Mouse (Mus musculus): ENCODE measurements around the gene Morn4. TPM values are rescaled to one million over a fixed set of nuclear protein-coding genes. Genes with fewer than 3 reads are reported as not detected.
"Not testable (repeated sequence)": the region's sequence is repeated elsewhere in the genome, so short reads cannot be mapped to it uniquely, and the experiment has no call there.

The Morn4 gene
- total RNA-seq, 2 experiments from 2014 or later: 71.3 TPM

- DNase-seq (ENCODE audit: low spot score in 2 of 2): peak; percentile 21 to 66
Observed at GRCm38 (mm10) chr19:42089103-42089747, 3.1 kb upstream of the Morn4 start.

GRCm38 (mm10) chr19:42085690-42086089 is 467 bp downstream of the Morn4 start:
- no peak for DNase-seq (ENCODE audit: low spot score in 2 of 2)

- not testable (repeated sequence) for DNase-seq (ENCODE audit: low spot score in 2 of 2)
Observed at GRCm38 (mm10) chr19:42081613-42082012, 4.5 kb downstream of the Morn4 start.

GRCm38 (mm10) chr19:42080469-42080868 is 5.7 kb downstream of the Morn4 start:
- DNase-seq (ENCODE audit: low spot score in 2 of 2): no peak

- no peak for DNase-seq (ENCODE audit: low spot score in 2 of 2)
Observed at GRCm38 (mm10) chr19:42079950-42080349, 6.2 kb downstream of the Morn4 start.

- no peak for DNase-seq (ENCODE audit: low spot score in 2 of 2)
Observed at GRCm38 (mm10) chr19:42079006-42079405, 7.2 kb downstream of the Morn4 start.

- no peak for DNase-seq (ENCODE audit: low spot score in 2 of 2)
Observed at GRCm38 (mm10) chr19:42078566-42078965, 7.6 kb downstream of the Morn4 start.

- DNase-seq (ENCODE audit: low spot score in 2 of 2): no peak
Observed at GRCm38 (mm10) chr19:42075992-42076391, 10.2 kb downstream of the Morn4 start.

- no peak for DNase-seq (ENCODE audit: low spot score in 2 of 2)
Observed at GRCm38 (mm10) chr19:42075051-42075450, 11.1 kb downstream of the Morn4 start.

GRCm38 (mm10) chr19:42072802-42073201 is 13.4 kb downstream of the Morn4 start:
- no peak for DNase-seq (ENCODE audit: low spot score in 2 of 2)

GRCm38 (mm10) chr19:42071886-42072608 is 14.1 kb downstream of the Morn4 start:
- no peak for DNase-seq (ENCODE audit: low spot score in 2 of 2)

- DNase-seq (ENCODE audit: low spot score in 2 of 2): peak in 1 of 2 experiments; percentile 22
Observed at GRCm38 (mm10) chr19:42071221-42071620, 14.9 kb downstream of the Morn4 start.

- peak in 1 of 2 experiments; percentile 45 for DNase-seq (ENCODE audit: low spot score in 2 of 2)
Observed at GRCm38 (mm10) chr19:42069241-42069525, 17.0 kb downstream of the Morn4 start.

GRCm38 (mm10) chr19:42068441-42069240 is 17.5 kb downstream of the Morn4 start:
- DNase-seq (ENCODE audit: low spot score in 2 of 2): no peak

- DNase-seq (ENCODE audit: low spot score in 2 of 2): no peak
Observed at GRCm38 (mm10) chr19:42061443-42061842, 24.7 kb downstream of the Morn4 start.

GRCm38 (mm10) chr19:42058426-42058825 is 27.7 kb downstream of the Morn4 start:
- no peak for DNase-seq (ENCODE audit: low spot score in 2 of 2)

- no peak for DNase-seq (ENCODE audit: low spot score in 2 of 2)
Observed at GRCm38 (mm10) chr19:42056719-42057409, 29.3 kb downstream of the Morn4 start.

GRCm38 (mm10) chr19:42055881-42056280 is 30.3 kb downstream of the Morn4 start:
- no peak for DNase-seq (ENCODE audit: low spot score in 2 of 2)

GRCm38 (mm10) chr19:42054255-42054654 is 31.9 kb downstream of the Morn4 start:
- DNase-seq (ENCODE audit: low spot score in 2 of 2): no peak

- no peak for DNase-seq (ENCODE audit: low spot score in 2 of 2)
Observed at GRCm38 (mm10) chr19:42051948-42052347, 34.2 kb downstream of the Morn4 start, which contains the start of gene 4933411K16Rik. 4933411K16Rik (plus strand) TSS chr19:42052248.

GRCm38 (mm10) chr19:42051351-42051750 is 34.8 kb downstream of the Morn4 start:
- DNase-seq (ENCODE audit: low spot score in 2 of 2): no peak
